Mouse (Mus musculus): Measurements from ENCODE around the gene Riox1.

Riox1 gene

DNA sequence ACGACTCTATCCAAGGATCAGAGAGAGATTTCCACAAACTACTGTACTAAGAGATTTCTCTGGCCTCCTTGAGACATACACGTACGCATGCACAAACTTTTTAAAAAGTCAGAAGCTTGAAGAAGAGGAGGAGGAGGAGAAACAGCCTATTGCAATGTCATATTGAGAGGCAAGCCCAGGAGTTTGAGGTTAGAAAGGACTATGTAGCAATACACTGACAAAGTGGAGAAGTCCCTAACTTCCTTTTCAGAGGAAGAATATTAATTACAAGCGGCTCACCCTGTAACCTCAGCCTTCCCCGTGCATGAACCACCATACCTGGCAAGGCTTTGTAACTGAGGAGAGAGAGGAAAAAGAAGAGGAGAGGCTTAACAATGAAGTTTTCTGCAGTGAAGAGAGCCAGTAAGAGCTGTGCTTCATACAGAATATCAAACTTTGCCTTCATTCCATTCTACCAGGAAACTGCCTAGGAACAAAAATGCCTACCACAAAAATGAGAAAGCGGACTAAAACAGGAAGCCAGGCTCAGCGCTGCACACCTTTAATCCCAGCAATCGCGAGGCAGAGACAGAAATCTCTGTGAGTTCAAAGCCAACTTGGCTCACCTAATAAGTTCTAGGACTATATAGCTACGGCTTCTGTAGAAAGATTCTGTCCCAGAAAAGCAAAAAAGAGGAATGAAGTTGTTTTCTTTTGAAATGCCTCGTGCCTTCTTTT lies 474 bp upstream of the Riox1 start:
- DNase-seq = no peak

DNA sequence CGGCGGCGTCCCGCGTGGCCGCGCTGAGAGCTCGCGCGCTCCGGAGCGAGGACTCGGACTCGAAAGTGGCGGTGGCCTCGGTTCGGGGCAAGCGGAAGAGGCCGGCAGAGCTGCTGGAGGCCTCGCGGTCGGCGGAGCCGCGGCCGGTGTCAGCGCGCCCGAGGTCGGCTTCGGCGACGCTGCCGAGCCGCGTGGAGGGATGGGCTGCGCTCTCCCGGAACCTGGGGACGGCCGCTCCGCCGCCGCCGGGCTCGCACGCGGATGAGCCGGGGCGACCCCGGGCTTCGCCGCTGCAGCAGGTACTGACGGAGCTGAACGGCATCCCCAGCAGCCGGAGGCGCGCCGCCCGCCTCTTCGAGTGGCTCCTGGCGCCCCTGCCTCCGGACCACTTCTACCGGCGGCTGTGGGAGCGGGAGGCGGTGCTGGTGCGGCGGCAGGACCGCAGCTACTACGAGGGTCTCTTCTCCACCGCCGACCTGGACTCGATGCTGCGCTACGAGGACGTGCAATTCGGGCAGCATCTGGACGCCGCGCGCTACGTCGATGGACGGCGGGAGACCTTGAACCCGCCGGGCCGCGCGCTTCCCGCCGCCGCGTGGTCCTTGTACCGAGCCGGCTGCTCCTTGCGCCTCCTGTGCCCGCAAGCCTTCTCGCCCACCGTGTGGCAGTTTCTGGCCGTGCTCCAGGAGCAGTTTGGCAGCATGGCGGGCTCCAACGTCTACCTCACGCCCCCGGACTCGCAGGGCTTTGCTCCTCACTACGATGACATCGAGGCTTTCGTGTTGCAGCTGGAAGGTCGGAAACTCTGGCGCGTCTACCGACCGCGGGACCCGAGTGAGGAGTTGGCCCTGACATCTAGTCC lies 663 bp downstream of the Riox1 start:
- peak; percentile 54 for DNase-seq

DNA sequence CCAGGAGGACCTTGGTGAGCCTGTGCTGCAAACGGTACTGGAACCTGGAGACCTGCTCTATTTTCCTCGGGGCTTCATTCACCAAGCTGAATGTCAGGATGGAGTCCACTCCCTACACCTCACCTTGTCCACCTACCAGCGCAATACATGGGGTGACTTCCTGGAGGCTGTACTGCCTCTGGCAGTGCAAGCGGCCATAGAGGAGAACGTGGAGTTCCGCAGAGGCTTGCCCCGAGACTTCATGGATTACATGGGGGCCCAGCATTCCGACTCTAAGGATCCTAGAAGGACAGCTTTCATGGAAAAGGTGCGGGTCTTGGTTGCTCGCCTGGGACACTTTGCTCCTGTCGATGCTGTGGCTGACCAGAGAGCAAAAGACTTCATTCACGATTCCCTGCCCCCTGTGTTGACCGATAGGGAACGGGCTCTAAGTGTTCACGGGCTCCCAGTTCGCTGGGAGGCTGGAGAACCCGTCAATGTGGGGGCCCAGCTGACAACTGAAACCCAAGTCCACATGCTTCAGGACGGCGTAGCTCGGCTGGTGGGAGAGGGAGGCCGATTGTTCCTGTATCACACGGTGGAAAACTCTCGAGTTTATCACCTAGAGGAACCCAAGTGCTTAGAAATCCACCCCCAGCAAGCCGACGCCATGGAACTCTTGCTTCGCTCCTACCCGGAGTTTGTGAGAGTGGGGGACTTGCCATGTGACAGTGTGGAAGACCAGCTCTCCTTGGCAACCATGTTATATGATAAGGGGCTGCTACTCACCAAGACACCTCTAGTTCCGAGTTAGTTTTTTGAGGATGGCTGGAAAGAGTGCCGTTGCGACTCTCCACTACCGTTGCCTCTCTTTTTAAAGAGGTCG lies 1.5 kb downstream of the Riox1 start:
- no peak for DNase-seq

DNA sequence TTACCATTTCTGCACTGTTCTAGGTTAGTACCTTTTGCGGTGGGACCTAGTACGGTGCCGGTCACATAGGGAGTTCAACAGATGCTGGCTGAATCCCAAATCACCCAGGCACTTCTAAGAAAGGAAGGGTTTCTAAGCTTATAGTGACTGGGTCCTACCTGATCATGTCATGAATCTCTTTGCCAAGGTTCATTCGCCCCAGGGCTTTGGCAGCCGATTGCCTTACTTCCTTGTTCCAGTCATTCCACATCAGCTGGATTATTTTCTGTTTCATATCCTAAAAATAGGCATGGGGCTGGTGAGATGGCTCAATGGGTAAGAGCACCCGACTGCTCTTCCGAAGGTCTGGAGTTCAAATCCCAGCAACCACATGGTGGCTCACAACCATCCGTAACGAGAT lies 7.9 kb downstream of the Riox1 start:
- no peak for DNase-seq

DNA sequence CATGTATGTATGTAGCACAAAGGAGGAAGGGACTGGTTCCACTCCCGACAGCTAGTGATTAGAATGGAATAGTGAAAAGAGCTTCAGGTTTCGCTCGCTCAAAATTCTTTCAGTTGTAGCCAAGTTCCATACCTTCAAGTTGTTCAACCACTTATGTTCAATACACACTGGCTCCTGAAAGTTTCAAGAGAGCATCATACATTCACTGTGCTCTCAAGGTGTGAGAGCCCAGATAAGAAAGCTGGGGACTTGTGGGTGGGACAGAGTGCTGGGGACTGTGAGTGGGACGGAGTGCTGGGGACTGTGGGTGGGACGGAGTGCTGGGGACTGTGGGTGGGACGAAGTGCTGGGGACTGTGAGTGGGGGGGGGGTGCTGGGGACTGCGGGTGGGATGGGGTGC lies 14.8 kb downstream of the Riox1 start:
- no peak for DNase-seq

DNA sequence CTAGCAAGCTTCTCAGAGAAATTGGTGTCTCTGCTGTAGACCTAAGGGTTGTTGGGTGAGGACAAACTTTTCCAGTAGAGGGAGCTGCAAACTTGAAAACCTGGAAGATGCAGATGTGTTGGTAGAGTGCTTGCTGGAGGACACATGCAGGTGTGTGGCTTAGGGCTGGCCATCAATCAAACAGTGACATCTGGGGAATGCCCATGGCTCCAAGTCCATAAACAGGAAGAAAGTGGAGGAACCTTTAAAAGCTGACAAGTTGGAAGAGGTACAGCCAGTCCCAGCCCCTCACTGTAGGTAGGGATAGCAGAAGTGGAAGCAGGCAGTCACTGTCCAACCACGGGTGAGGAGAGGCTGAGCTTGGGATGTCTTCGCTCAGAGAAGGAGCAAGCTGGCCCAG lies 21.7 kb downstream of the Riox1 start:
- DNase-seq = peak; percentile 70

DNA sequence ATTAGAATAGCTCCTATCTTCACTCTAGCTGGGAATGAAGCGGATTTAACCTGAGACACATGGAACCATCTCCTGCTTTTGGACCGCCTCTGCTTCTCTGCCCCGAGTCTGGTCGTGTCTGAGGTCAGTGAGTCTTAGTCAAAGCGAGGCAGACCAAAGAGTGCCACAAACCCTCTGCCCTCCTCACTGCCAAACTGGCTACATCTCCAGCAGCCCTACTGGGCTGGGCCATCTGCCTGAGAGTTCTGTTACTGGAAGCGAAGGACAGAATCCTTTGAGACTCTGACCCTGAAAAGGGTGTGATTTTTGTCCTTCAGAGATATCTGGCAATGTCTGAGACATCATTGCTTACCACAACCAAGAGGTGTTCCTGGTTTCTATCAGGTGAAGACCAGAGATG lies 28.5 kb downstream of the Riox1 start:
- DNase-seq = no peak

DNA sequence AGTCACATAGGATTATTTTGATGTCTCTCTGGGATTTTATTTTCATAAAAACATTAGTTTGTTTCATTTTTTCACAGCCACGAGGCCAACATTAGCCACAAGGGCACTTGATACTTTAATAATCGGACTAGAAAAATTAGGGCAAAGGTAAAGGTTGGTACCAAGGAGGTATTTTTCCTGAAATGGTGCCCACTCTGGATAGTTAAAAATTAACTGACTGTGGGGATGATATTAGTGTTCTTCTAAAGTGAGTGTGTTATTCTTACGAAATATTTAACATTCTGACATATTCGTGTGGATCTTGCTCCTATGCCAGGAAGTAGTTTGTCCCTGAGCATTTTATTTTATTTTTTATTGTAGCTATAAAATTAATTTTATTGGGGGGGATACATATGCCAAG lies 31.2 kb downstream of the Riox1 start:
- no peak for DNase-seq

DNA sequence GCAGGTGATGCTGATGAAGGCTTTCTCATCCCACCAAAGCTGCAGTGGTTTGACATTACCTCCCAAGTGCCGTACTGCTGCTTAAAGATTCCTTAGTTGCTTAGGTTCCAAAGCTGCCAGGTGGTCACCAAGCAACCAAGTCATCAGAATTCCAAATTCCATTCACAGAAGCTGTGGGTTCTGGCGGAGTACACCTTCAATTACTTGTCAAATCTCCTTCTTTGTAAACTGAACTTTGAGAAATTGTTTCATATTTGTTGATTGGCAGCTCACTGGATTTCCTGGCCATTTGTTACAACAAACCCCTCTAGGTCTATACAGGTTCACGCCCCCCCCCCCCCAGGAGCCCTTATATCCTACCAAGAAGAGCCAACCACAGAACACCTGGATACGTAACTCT lies 34.3 kb downstream of the Riox1 start, which contains the start of gene Heatr4:
TSS of gene Heatr4 (minus strand) at position 101 of the 400 bp plus-strand sequence.
- no peak for DNase-seq

DNA sequence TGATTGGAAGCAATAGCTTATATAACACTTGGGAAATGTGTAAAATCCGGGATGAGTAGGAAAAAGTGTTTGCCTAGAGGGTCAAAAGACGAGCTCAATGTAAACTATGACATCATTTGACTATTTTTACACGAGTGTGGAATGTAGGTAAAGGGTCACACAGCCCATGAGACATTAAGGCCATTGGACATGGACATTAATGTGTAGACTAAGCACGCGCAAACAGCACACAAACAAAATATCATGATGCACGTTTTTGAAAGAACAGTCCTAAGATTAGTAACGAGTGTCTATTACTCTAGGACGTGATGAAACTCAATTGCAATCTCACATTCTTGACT lies 36.8 kb downstream of the Riox1 start:
- DNase-seq = no peak

DNA sequence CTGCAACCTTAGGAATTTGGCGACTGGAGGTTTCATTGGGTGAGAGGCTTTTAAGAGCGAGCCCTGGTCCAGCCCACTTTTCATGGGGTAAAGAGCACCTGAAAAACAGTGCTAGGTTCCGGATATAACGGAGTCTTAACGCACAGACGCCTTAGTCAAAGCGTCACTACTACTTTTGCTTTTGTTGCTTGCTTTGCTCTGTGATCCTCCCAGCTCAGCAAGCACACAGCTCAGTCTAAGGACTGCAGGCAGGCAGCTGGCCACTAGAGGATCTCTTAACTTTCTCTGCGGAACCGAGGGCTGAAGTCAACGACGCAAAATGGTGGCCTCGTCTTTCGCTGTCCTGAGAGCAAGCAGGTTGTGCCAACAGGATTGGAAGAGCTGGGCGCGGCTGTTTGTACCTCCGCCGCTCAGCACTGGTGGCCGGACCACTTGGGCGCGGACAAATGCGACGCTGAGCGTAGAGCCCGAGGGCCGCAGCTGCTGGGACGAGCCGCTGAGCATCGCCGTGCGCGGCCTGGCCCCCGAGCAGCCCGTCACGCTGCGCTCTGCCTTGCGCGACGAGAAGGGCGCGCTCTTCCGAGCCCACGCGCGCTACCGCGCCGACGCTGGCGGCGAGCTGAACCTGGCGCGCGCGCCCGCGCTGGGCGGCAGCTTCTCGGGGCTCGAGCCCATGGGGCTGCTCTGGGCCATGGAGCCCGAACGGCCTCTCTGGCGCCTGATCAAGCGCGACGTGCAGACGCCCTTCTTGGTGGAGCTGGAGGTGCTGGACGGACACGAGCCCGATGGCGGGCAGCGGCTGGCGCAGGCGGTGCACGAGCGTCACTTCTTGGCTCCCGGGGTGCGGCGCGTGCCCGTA lies 37.4 kb downstream of the Riox1 start, which contains the start of gene Acot2:
TSS of gene Acot2 (plus strand) at position 279 of the 859 bp plus-strand sequence.
- peak; percentile 84 for DNase-seq

DNA sequence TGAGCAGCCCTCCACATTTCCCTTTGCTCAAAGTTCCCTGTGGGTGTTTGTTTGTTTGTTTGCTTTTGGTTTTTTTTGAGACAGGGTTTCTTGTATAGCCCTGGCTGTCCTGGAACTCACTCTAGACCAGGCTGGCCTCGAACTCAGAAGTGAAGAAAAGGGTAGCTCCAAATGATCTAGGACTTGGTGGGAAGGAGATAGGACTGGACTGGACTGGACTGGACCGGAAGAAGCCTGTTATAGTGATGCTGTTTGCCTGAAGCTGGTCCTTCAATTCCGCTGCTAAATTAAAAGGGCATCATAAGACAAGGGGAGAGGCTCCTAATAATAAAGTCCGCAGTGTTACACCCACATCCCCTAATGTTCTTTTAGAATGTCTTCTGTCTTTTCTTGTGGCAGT lies 38.1 kb downstream of the Riox1 start:
- no peak for DNase-seq

DNA sequence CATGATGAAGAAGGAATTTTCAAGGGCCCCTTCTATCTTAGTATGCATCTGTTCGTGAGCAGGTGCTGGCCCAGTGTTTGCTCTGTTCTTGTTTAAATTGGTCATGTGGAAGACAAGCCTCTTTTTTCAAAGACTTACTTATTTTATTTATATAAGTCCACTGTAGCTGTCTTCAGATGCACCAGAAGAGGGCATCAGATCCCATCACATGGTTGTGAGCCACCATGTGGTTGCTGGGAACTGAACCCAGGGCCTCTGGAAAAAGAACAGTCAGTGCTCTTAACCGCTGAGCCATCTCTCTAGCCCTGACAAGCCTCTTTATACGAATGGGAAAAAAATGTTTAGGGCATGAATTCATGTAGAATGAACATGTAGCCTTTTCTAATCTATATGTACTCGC lies 39.0 kb downstream of the Riox1 start:
- DNase-seq = no peak

DNA sequence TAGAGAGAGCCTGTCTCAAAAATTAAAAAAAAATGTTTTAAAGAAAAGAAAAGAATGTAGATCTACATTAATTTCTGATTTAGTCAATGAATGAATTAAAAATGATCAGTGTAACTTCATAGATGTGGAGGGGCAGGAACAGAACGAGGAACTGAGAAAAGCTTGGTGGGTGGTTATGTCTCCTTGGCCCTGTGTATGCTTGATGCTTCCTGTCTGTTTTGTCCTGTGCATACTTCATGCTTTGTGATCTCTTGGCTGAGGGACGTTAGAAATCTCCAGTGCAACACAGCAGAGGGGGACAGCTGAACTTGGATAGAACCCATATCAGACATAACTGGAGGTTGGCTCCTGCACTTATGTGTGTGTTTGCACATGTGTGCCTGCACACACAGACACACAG lies 46.8 kb downstream of the Riox1 start:
- DNase-seq = no peak

DNA sequence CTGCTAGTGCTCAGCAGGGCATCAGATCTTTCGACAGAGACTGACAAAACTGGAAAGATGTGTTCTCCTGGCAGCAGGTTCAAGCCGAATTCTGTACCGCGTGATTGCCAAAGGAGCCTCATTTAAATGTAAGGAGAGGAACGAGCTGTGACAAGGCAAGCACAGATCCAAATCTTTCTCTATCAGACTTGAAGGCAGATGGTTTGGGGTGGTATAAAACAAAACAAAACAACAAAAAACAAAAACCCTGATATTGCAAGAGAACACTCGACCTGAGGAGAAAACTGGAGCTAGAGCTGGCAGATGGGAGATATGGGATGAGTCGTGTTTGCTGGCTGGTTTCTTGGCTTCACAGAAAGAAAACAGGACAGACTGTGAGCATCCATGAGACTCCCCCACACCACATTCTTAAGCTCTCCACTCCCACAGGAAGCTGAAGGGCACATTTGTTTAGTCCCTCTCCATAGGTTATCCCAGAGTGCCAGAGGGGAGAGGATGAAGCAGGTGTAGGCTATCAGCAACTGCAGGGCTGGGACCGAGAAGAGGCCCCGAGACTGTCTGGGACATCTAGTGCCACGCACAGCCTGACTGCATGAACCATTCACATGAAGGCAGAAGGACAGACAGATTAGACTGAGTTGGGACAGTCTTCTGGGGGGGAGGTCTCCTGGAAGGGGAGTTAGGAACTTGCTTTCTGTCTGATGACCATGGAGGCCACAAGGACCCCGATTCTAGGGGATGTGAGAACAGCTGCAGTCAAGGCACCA lies 48.1 kb downstream of the Riox1 start:
- DNase-seq = no peak

DNA sequence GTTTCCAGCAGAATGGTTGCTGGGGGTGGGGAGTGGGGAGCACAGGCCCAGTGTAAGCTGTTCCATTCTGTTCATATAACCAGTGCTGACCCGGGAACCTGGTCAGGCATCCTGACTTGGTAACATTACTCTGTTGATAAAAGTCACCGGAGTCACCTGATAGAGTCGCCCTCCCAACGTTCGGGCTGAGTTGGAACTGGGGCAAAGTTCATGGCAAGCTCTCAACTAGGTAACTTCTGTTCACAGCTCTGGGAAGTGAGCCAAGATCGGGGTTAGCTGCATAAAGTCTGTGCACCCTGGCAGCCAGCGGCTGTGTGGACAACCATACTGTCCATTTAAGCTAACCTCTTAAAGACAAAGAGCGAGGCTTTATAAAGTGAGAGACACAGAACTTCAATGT lies 48.8 kb downstream of the Riox1 start:
- DNase-seq = peak; percentile 89

DNA sequence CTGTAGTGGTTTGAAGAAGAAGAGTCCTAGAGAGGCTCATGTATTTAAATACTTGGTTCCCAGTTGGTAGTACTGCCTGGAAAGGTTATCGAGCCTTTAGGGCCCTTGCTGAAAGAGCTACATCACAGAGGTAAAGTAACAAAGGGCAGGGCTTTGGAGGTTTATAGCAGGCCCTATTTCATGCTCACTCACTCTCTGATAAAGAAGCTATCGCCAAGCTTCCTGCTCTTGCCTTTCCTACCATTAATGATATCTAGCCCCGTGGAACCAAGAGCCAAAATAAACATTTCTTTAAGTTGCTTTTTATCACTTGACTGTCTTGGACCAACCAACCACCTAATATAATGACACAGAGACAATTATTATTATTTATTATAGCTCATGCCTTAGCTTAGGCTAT lies 50.0 kb downstream of the Riox1 start:
- no peak for DNase-seq
